Mouse (Mus musculus): ENCODE results near the gene Samd4b. TPM values are rescaled to one million over a fixed set of nuclear protein-coding genes. Genes with fewer than 3 reads are reported as not detected.
"Not testable (repeated sequence)": the region's sequence is repeated elsewhere in the genome, so short reads cannot be mapped to it uniquely, and the experiment has no call there.

Samd4b gene
- polyA plus RNA-seq, 1 experiment: 83.9 TPM

DNA sequence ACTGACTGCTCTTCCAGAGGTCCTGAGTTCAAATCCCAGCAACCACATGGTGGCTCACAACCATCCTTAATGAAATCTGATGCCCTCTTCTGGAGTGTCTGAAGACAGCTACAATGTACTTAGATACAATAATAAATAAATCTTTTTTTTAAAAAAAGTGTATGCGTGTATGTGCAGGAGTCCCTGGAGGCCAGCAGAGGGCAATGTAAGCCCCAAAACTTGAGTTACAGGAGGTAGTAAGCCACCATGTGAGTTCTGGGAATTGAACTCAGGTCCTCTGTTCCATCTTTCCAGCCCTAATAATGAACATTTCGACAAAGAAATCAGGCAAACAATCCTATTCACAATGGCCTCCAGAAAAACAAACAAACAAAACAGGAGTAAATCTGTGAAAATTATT is 5.8 kb upstream of the Samd4b start:
- DNase-seq (ENCODE audit: low read depth): not testable (repeated sequence)
- TF ChIP-seq CTCF (IDR thresholded peaks at IDR 0.05; ENCODE audit: borderline replicate concordance, extremely low read depth, insufficient read depth, insufficient read length): peak; percentile 19; the same call in 1 of the 2 replicates

GRCm38 (mm10) chr7:28603136-28603535 is 5.2 kb upstream of the Samd4b start:
- DNase-seq (ENCODE audit: low read depth): no peak
- TF ChIP-seq POLR2A (IDR thresholded peaks at IDR 0.05; ENCODE audit: borderline replicate concordance, extremely low read depth, insufficient read depth, insufficient read length, poor library complexity, severe bottlenecking) (no peak), CTCF (IDR thresholded peaks at IDR 0.05; ENCODE audit: borderline replicate concordance, extremely low read depth, insufficient read depth, insufficient read length) (no peak)

DNA sequence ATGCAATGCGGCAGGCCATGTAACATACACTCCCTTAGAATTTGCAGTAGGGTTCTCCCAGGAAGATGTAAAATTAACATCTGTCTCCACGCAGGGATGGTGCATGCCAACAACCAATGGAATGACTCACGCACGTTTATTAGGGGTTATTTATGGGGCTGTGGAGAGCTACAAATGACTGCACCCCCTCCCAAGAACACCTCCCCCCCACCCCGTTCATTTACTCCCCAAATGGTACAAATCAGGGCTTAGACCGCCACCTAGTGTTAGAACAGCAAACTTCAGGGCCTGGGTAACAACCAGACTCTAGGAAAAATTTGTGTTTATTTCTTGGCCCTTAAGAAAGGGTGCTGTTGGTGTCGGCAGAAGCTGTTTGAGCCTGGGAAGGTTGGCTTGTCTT is 3.7 kb upstream of the Samd4b start:
- TF ChIP-seq POLR2A (IDR thresholded peaks at IDR 0.05; ENCODE audit: borderline replicate concordance, extremely low read depth, insufficient read depth, insufficient read length, poor library complexity, severe bottlenecking): no peak
- TF ChIP-seq CTCF (IDR thresholded peaks at IDR 0.05; ENCODE audit: borderline replicate concordance, extremely low read depth, insufficient read depth, insufficient read length): peak; percentile 75; the same call in 1 of the 2 replicates

GRCm38 (mm10) chr7:28601029-28601428 is 3.1 kb upstream of the Samd4b start:
- TF ChIP-seq CTCF (IDR thresholded peaks at IDR 0.05; ENCODE audit: borderline replicate concordance, extremely low read depth, insufficient read depth, insufficient read length) (peak; percentile 75), POLR2A (IDR thresholded peaks at IDR 0.05; ENCODE audit: borderline replicate concordance, extremely low read depth, insufficient read depth, insufficient read length, poor library complexity, severe bottlenecking) (no peak)
- peak; percentile 72 for DNase-seq (ENCODE audit: low read depth)

More for the DNA sequence above, 3.7 kb upstream of the Samd4b start:
- peak; percentile 76 for DNase-seq (ENCODE audit: low read depth)

- TF ChIP-seq POLR2A (IDR thresholded peaks at IDR 0.05; ENCODE audit: borderline replicate concordance, extremely low read depth, insufficient read depth, insufficient read length, poor library complexity, severe bottlenecking): no peak
- TF ChIP-seq CTCF (IDR thresholded peaks at IDR 0.05; ENCODE audit: borderline replicate concordance, extremely low read depth, insufficient read depth, insufficient read length): no peak
- no peak for DNase-seq (ENCODE audit: low read depth)
Measured at GRCm38 (mm10) chr7:28598951-28599350, 1.0 kb upstream of the Samd4b start.

- DNase-seq (ENCODE audit: low read depth): peak; percentile 39
- no peak for TF ChIP-seq POLR2A (IDR thresholded peaks at IDR 0.05; ENCODE audit: borderline replicate concordance, extremely low read depth, insufficient read depth, insufficient read length, poor library complexity, severe bottlenecking)
- no peak for TF ChIP-seq CTCF (IDR thresholded peaks at IDR 0.05; ENCODE audit: borderline replicate concordance, extremely low read depth, insufficient read depth, insufficient read length)
Measured at GRCm38 (mm10) chr7:28597277-28597570, 720 bp downstream of the Samd4b start.

DNA sequence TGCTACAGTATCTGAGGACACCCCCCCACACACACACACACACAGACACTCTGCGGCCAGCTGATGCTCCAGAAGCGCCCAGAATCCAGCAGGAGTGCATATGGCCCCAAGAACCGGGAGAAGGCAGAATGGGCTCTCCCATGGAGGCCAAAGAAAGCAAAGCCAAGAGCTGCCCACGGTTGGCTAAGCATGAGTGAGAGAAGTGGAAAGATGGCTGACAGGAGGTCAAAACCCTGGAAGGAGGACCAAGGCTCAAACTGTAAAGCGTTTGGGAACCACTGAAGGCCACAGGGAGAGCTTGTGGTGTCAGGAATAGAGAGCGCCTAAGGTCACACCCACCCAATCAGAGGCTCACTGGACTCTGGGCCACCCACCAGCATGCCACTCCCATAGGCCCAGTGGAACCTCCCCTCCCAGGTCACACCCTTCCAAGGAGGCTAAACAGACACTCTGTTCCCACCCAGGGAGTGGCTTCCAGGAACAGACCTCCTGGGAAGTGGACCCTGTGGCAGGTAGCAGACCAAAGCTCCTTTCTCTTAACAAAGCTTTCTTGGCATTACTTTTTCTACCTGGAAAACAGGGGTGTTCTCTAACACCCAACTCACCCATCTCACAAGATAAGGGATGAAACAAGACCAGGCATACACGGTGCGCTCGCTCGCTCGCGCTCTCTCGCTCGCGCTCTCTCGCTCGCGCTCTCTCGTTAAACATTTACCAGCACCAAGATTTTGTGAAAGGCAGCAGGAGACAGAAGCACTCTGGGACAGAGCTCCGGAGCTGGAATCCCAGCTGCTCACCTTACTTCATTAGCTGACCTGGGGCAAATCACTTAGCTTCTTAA is 1.3 kb downstream of the Samd4b start:
- TF ChIP-seq CTCF (IDR thresholded peaks at IDR 0.05; ENCODE audit: borderline replicate concordance, extremely low read depth, insufficient read depth, insufficient read length) (no peak), POLR2A (IDR thresholded peaks at IDR 0.05; ENCODE audit: borderline replicate concordance, extremely low read depth, insufficient read depth, insufficient read length, poor library complexity, severe bottlenecking) (no peak)
- DNase-seq (ENCODE audit: low read depth): peak; percentile 13

DNA sequence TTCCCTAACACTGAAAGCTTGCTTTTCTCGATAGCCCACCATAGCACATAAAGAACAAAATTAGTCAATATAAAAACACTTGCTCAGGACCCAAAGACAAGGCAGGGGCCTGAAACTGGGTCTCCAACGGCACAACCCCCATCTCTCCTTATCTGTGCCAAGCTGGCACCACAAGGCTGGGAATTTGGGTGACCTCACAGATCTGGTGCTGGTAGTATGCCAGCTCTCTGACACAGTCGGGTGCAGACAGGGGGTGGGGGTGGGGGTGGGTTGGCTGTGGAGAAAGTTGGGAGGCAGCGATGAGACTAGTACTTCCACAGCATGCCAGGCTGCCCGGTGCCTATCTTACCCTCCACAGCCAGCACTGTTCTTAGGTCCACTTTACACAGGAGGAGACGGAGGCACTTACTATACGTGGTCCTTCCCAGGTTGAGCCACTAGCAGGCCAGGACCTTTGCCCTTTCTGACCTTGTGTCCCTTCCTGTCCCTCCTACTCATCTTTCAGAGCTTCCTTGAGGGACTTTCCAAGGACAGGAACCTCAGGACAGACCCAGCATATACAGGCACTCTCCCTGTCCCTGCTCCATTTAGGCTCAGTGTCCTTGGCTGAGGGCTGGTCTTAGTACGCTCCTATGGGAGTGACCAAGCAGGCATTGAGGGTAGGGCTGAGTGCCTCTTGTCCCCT is 2.1 kb downstream of the Samd4b start:
- peak; percentile 53 for DNase-seq (ENCODE audit: low read depth)
- no peak for TF ChIP-seq CTCF (IDR thresholded peaks at IDR 0.05; ENCODE audit: borderline replicate concordance, extremely low read depth, insufficient read depth, insufficient read length)
- TF ChIP-seq POLR2A (IDR thresholded peaks at IDR 0.05; ENCODE audit: borderline replicate concordance, extremely low read depth, insufficient read depth, insufficient read length, poor library complexity, severe bottlenecking): no peak

- DNase-seq (ENCODE audit: low read depth): no peak
Measured at GRCm38 (mm10) chr7:28593206-28594111, 4.5 kb downstream of the Samd4b start.

GRCm38 (mm10) chr7:28591862-28592261 is 6.1 kb downstream of the Samd4b start:
- DNase-seq (ENCODE audit: low read depth): no peak
- no peak for TF ChIP-seq POLR2A (IDR thresholded peaks at IDR 0.05; ENCODE audit: borderline replicate concordance, extremely low read depth, insufficient read depth, insufficient read length, poor library complexity, severe bottlenecking)
- TF ChIP-seq CTCF (IDR thresholded peaks at IDR 0.05; ENCODE audit: borderline replicate concordance, extremely low read depth, insufficient read depth, insufficient read length): no peak

More at GRCm38 (mm10) chr7:28593206-28594111, 4.5 kb downstream of the Samd4b start:
- TF ChIP-seq POLR2A (IDR thresholded peaks at IDR 0.05; ENCODE audit: borderline replicate concordance, extremely low read depth, insufficient read depth, insufficient read length, poor library complexity, severe bottlenecking): no peak
- no peak for TF ChIP-seq CTCF (IDR thresholded peaks at IDR 0.05; ENCODE audit: borderline replicate concordance, extremely low read depth, insufficient read depth, insufficient read length)

DNA sequence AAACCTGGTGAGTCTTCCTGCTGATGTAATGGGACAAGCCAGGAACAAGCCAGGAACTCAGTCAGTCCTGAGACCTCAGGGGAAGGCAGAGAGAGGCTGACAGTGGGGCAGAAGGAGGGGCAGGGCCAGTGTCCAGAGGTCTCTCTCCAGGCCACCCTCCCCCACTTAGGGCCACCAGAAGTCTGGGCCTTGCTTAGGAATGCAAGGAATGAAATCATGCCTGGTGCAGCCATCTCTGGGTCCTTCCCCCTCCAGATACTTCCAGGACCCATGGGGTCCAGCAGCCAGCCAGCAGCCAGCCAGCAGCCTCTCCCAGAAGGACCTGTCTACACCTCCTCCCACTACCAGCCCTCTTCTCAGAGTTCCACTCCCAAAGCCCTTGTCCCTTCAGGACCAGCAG is 10.3 kb downstream of the Samd4b start:
- no peak for DNase-seq (ENCODE audit: low read depth)
- TF ChIP-seq CTCF (IDR thresholded peaks at IDR 0.05; ENCODE audit: borderline replicate concordance, extremely low read depth, insufficient read depth, insufficient read length) (no peak), POLR2A (IDR thresholded peaks at IDR 0.05; ENCODE audit: borderline replicate concordance, extremely low read depth, insufficient read depth, insufficient read length, poor library complexity, severe bottlenecking) (no peak)

Data from brain, embryonic 14.5 days (tissue).